Mouse (Mus musculus) olfactory bulb, adult 2 months (tissue): Measurements from ENCODE around the gene Adgrg5. TPM values are rescaled to one million over a fixed set of nuclear protein-coding genes. Genes with fewer than 3 reads are reported as not detected.

Experiments used
- H3K27ac ChIP-seq: fragments of 200-500 bp; 2 replicates; pipeline ENCODE4 v1.5.1; 2012; ENCODE audit warnings: low read depth, low read length; ENCODE audit not compliant: insufficient read depth
- H3K4me1 ChIP-seq: fragments of 200-500 bp; 2 replicates; pipeline ENCODE4 v1.6.1; 2012; ENCODE audit warnings: low read length; ENCODE audit not compliant: control insufficient read depth, insufficient read depth
- H3K4me3 ChIP-seq: fragments of 200-500 bp; 2 replicates; pipeline ENCODE4 v1.5.1; 2012; ENCODE audit warnings: mild to moderate bottlenecking, low read depth, low read length, moderate library complexity; ENCODE audit not compliant: insufficient read depth
- CTCF ChIP-seq: fragments of 200-500 bp; IDR thresholded peaks from 2 replicates; pipeline ENCODE4 v1.5.1; 2012; ENCODE audit warnings: low read depth, mild to moderate bottlenecking, low read length, moderate library complexity; ENCODE audit not compliant: insufficient read depth
- POLR2A ChIP-seq: fragments of 200-500 bp; IDR thresholded peaks from 2 replicates; pipeline ENCODE4 v1.6.1; 2012; ENCODE audit warnings: mild to moderate bottlenecking, low read depth, low read length, moderate library complexity; ENCODE audit not compliant: insufficient read depth
- WGBS: fragments of 180-500 bp; shearing (Covaris S2); methylation state at CpG from one replicate; pipeline ENCODE4 v1.1.7; 2018; 5-methylcytosine and 5-hydroxymethylcytosine counted together
- polyA plus RNA-seq: library from polyadenylated mRNA; stranded (reverse); fragments of >200 nt; gene quantifications from 2 replicates; pipeline ENCODE4 v1.2.4, GENCODE M21; 2012; ENCODE audit warnings: low replicate concordance; ENCODE audit not compliant: missing spikeins, insufficient read depth, insufficient read length

Adgrg5 gene
- polyA plus RNA-seq, 1 experiment = not detected

- WGBS = 19% methylated on average over 5 of the region's 5 CpGs
- H3K4me1 ChIP-seq = peaks cover 83% of the 10 kb centered on the region
- no peak for TF ChIP-seq CTCF
- TF ChIP-seq POLR2A = no peak
- H3K4me3 ChIP-seq = peak overlapping the region; percentile 21
- H3K27ac ChIP-seq = peak overlapping the region; percentile 41
Measured at GRCm38 (mm10) chr8:94986676-94987075, 63.2 kb downstream of the Adgrg5 start.

DNA sequence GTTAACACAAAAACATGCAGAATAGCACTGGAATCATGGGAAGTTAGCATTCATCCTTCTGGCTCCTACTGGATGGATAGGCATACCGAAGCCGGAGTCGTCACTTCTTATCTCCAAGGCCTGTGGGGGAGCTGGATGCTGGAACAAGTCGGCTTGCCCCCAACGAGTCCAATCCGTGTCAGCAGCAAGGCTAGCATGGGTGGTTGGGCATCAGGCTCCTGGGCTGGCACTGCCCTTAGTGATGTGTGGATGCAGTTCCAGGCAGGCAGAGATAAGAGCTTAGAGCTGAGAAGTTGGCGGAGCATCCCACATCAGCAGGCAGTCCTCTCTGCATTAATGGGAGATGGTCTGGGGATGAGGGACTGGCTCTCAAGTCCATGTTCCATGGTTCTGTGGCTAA lies 64.1 kb downstream of the Adgrg5 start:
- Histone ChIP-seq H3K27ac (0 out of 2 replicates have a peak overlapping the region, but pooled peaks have one; percentile 39), H3K4me1 (peaks cover 82% of the 10 kb centered on the region)

GRCm38 (mm10) chr8:94988619-94989018 lies 65.1 kb downstream of the Adgrg5 start:
- TF ChIP-seq POLR2A = no peak
- no peak for TF ChIP-seq CTCF
- Histone ChIP-seq H3K27ac (peak overlapping the region; percentile 6; the same call in 1 of the 2 replicates), H3K4me1 (peaks cover 85% of the 10 kb centered on the region), H3K4me3 (no peak overlapping the region)
- 54% methylated on average over 6 of the region's 6 CpGs for WGBS

More for the DNA sequence above, 64.1 kb downstream of the Adgrg5 start:
- TF ChIP-seq POLR2A = no peak
- TF ChIP-seq CTCF = no peak
- 60% methylated on average over 7 of the region's 7 CpGs for WGBS
- H3K4me3 ChIP-seq = no peak overlapping the region

DNA sequence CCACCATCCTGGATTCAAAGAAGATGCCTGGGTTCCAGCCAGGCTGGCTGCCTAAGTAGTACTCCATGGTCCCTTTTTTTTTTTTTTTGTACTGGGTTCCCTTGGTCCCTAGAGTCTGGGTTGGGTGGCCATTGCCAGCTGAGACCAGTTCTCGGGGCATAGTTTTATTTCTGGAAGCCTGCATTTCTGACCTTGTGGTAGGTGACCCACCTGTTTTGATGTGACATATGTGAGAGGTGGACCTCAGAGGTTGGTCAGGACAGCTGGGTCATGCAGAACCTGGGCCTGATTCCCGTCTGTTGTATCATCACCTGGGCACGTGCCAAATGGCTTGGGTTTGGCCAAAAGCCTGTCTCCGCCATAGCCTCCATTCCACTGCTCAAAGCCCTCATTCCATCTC lies 66.2 kb downstream of the Adgrg5 start:
- no peak overlapping the region for H3K4me3 ChIP-seq
- peaks cover 84% of the 10 kb centered on the region for H3K4me1 ChIP-seq
- TF ChIP-seq CTCF (no peak), POLR2A (no peak)
- no peak overlapping the region for H3K27ac ChIP-seq
- 86% methylated on average over 4 of the region's 4 CpGs for WGBS

DNA sequence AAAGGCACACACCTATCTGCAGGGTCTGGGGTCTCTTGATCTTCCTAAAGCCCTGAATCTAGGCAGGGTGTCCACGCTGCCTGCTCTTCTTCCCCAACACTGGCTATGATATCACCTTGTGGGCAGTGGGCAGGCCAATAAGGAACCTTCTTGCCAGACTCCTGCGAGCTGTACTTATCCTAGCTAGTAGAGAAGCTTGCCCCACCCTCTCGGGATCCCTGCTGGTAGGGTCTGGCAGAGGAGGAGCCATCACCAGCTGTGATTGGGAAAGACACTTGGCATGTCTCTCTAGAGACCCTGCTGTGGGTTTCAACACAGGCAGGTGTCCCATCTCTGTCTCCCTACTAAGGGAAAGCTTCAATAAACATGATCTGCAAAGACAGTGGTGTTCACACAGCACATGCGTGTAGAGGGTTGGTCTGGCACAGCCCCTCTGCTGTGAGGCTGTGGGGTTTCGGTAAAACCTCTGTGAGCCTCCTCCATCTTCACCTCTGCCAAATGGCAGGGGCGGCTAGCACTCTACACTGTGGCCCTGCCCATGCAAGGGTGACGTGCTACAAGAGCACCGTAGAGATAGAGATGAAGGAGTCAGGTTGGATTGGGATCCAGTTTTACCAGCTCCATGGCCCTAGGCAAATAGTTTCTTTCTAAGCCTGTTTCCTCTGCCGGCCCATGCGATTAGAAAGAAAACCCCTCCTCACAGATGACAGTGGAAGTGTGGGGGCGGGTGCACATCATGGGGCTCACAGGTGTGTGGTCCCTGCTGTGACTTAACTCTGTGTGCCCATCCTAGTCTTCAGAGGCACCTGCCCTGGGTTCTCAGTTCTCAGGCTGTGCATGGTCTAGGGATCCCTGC lies 67.3 kb downstream of the Adgrg5 start:
- Histone ChIP-seq H3K4me3 (no peak overlapping the region), H3K27ac (peak overlapping the region; percentile 22; the same call in 1 of the 2 replicates), H3K4me1 (peaks cover 80% of the 10 kb centered on the region)
- TF ChIP-seq CTCF = no peak
- no peak for TF ChIP-seq POLR2A
- 58% methylated on average over 11 of the region's 11 CpGs for WGBS

GRCm38 (mm10) chr8:94991454-94991994 lies 68.0 kb downstream of the Adgrg5 start:
- 72% methylated on average over 9 of the region's 9 CpGs for WGBS
- Histone ChIP-seq H3K4me3 (no peak overlapping the region), H3K4me1 (peaks cover 78% of the 10 kb centered on the region), H3K27ac (peak overlapping the region; percentile 22; the same call in 1 of the 2 replicates)
- TF ChIP-seq POLR2A (no peak), CTCF (no peak)

GRCm38 (mm10) chr8:94992010-94992409 lies 68.5 kb downstream of the Adgrg5 start:
- no peak overlapping the region for H3K4me3 ChIP-seq
- peak overlapping the region; percentile 22 for H3K27ac ChIP-seq
- no peak for TF ChIP-seq POLR2A
- no peak for TF ChIP-seq CTCF
- H3K4me1 ChIP-seq = peaks cover 78% of the 10 kb centered on the region
- 69% methylated on average over 4 of the region's 4 CpGs for WGBS

GRCm38 (mm10) chr8:94992534-94992933 lies 69.0 kb downstream of the Adgrg5 start:
- TF ChIP-seq CTCF (no peak), POLR2A (no peak)
- H3K4me1 ChIP-seq = peaks cover 78% of the 10 kb centered on the region
- H3K4me3 ChIP-seq = no peak overlapping the region
- H3K27ac ChIP-seq = peak overlapping the region; percentile 88
- WGBS = 47% methylated on average over 5 of the region's 5 CpGs

Other genes with a start within 250 kb of the Adgrg5 start
- not detected in 2 replicates for gene Pllp, start 227.4 kb upstream of the Adgrg5 start, polyA plus RNA-seq
- gene Ccl22, start 178.1 kb upstream of the Adgrg5 start, polyA plus RNA-seq = not detected in 2 replicates
- gene Cx3cl1, start 151.7 kb upstream of the Adgrg5 start, polyA plus RNA-seq = not detected in 2 replicates
- not detected in 2 replicates for gene Ccl17, start 113.2 kb upstream of the Adgrg5 start, polyA plus RNA-seq
- not detected in 2 replicates for gene Coq9, start 85.4 kb upstream of the Adgrg5 start, polyA plus RNA-seq
- gene Ciapin1, start 85.3 kb upstream of the Adgrg5 start, polyA plus RNA-seq = not detected in 2 replicates
- not detected in 2 replicates for gene Polr2c, start 66.2 kb upstream of the Adgrg5 start, polyA plus RNA-seq
- not detected in 2 replicates for gene Dok4, start 47.4 kb upstream of the Adgrg5 start, polyA plus RNA-seq
- not detected in 2 replicates for gene Ccdc102a, start 5.6 kb upstream of the Adgrg5 start, polyA plus RNA-seq
- not detected in 2 replicates for gene Adgrg1, start 51.1 kb downstream of the Adgrg5 start, polyA plus RNA-seq
- gene Adgrg3, start 94.0 kb downstream of the Adgrg5 start, polyA plus RNA-seq = not detected in 2 replicates
- gene Drc7, start 131.4 kb downstream of the Adgrg5 start, polyA plus RNA-seq = not detected in 2 replicates
- not detected in 2 replicates for gene Katnb1, start 157.5 kb downstream of the Adgrg5 start, polyA plus RNA-seq